Mouse (Mus musculus): ENCODE measurements at regions not wholly inside any gene's neighbourhood (a gene's known extent, or its start where the extent isn't known, plus 50 kb on each side); places are given as distances from the start of the nearest gene placed in this dataset.
"Not testable (repeated sequence)": the region's sequence is repeated elsewhere in the genome, so short reads cannot be mapped to it uniquely, and the experiment has no call there.

DNA sequence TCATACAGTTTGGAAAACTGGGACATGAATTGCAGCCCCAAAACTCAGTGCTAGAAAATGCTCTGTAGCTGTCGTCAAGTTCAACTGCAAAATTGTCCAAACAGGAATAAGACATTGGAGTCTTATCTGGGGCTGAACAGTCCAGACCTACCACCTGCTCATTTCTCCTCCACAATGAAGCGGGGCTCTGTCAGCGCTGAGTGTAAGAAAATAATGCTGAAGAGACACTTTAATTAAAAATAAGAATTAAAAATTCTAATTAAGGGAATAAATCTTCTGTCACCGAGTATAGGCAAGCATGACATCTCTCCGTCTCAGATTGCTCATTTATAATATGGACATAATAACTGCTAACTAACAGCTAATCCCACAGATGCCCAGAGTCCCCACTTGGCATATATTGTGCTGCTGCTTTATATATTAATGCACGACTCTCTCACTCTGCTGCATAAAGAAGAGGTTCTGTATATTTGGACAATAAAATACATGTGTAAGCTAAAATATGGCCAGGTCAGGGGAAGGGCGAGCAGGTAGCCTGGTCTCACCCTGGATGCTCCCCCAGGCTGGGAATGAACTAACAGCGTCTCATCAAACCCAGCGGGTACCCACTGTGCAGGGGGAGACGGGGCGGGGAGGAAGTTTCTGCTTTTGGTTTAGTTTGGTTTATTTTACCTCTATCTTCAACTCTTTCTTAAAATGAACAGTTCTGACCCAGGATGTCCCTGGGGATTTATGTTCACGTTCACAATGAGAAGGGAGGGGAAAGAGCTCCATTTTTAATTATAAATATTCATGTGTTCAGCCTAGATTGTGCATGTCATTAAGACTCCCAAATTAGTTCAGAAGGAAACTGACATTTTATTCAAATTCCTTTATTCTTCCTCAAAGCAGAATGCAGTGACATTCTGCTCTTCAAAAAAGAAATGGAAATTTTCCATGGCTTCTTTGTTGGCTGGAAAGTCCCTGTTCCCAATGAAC lies 544.9 kb downstream of the Pdcd6ip start:
- no peak for DNase-seq

GRCm38 (mm10) chr9:113160011-113160410 lies 548.0 kb downstream of the Pdcd6ip start:
- DNase-seq = no peak

DNA sequence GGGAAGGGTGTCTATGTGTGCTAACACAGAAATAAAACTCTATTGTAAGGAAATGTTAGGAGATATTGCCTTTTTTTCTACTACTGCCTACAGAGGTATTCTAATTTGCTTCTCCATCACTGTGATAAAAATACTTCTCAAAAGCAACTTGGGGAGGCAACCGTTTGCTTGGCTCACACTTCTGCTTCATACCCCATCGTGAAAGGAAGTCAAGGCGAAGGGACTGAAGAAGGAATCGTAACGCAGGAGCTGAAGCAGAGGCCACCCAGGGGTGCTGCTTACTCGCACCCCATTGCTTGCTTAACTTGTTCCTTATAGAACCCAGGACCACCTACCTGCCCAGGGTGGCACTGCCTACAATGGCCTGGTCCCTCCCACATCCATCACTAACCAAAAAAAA lies 550.0 kb downstream of the Pdcd6ip start:
- no peak for DNase-seq

DNA sequence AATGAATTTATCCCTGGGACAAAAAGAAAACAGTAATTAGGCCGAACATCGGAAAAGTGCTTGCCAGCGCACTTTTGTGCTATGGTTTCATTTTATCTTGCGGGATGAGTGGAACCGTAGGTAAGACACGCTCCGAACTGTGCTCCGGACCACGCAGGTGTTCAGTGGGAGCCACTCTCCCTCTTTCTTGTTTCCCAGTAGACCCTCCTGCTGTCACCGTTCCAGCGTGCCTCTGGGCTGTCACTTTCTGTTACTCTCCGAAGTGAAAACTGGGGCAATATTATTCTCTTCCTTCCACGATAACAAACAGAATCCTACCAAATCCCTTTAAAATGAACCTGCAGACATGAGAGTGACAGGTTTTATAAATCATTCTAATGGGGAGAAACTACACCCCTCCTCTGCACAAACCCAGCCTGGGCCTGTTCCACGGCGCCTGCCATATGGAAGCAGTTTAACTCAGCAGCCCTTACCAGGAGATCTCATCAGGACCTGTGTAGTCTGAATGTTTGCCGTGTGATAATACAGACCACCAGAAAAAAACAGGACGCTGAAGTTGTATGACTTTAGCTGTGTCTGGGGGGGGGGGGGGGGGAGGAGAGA lies 550.5 kb downstream of the Pdcd6ip start:
- DNase-seq = peak; percentile 25

- no peak for DNase-seq
Observed at GRCm38 (mm10) chr9:113156707-113157106, 551.4 kb downstream of the Pdcd6ip start.

- DNase-seq = no peak
Observed at GRCm38 (mm10) chr9:113149084-113149483, 559.0 kb downstream of the Pdcd6ip start.

- no peak for DNase-seq
Observed at GRCm38 (mm10) chr9:113146571-113146970, 561.5 kb downstream of the Pdcd6ip start.

GRCm38 (mm10) chr9:113145036-113145435 lies 563.0 kb downstream of the Pdcd6ip start:
- no peak for DNase-seq

DNA sequence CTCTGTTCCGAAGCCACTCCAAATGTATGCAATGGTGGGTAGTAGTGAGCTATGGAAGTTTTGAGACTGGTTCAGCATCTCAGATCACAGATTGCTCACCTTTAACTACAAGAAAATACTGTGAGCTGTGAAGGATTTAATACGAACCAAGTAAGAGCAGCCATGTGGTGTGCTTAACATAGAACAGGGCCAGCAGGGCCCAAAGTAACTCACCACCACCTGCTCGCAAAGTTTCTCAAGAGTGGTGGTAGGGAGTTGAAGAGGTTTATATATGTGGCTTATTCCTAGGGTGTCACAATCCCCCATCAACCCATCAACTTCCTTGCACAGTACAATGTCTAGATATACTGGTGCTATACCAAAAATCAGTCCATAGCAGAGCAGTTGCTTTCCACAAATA lies 573.4 kb downstream of the Pdcd6ip start:
- DNase-seq = peak; percentile 25

DNA sequence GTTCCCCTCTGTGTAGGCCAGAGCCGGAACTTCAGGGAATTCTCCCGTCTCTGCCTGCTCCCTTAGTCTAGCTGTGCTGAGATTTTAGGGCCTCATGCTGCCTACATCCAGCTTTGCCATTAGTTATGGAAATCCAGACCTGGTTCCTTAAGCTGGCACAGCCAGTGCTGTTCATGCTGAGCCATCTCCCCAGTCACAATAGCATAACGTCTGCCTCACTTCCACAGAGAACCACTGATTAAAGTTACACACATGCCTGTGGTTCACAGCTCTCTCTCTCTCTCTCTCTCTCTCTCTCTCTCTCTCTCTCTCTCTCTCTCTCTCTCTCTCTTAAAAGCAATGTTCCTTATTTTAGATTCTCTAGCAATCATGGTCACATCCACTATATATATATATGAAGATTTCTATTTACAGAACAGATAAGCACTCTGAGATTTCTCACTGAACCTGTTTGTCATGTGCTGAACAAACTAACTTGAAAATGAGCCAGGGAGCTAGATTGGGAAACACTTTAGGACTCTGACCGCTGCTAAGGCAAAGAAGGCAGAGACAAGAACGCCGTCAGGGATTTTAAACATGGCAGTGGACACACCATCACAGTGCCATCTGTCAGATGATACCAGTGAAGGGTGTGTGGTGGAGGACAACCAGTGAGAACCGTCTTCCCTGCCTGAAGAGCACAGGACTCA lies 584.9 kb downstream of the Pdcd6ip start:
- DNase-seq = no peak

- DNase-seq = no peak
Observed at GRCm38 (mm10) chr9:113122253-113122749, 585.8 kb downstream of the Pdcd6ip start.

GRCm38 (mm10) chr9:113120385-113120784 lies 587.7 kb downstream of the Pdcd6ip start:
- DNase-seq = no peak

GRCm38 (mm10) chr9:113119721-113120120 lies 588.3 kb downstream of the Pdcd6ip start:
- no peak for DNase-seq

DNA sequence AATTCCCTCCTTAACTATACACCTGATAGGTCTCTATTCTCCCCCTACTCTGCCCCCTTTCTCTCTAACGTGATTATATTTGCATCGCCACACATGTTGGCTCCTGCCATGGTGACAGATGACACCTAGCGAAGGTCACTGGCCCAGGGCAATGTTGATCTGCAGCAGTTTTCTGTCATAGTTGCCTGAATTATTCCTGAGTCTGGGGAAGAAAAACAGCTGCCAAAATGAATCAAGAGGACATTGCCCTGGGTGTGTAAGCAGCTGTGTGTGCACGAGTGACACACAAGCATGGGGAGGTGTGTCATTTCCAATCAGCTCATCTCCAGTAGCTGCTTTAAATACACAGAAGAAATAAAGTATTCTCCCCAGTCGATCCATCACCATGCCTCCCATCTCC lies 592.5 kb downstream of the Pdcd6ip start:
- DNase-seq = no peak

- DNase-seq = no peak
Observed at GRCm38 (mm10) chr9:113112753-113113152, 595.3 kb downstream of the Pdcd6ip start.

GRCm38 (mm10) chr9:113101733-113102132 lies 606.3 kb downstream of the Pdcd6ip start:
- no peak for DNase-seq

- no peak for DNase-seq
Observed at GRCm38 (mm10) chr9:113100641-113101040, 607.4 kb downstream of the Pdcd6ip start.

- not testable (repeated sequence) for DNase-seq
Observed at GRCm38 (mm10) chr9:113095421-113095820, 612.6 kb downstream of the Pdcd6ip start.

- no peak for DNase-seq
Observed at GRCm38 (mm10) chr9:113093863-113094390, 614.1 kb downstream of the Pdcd6ip start.

DNA sequence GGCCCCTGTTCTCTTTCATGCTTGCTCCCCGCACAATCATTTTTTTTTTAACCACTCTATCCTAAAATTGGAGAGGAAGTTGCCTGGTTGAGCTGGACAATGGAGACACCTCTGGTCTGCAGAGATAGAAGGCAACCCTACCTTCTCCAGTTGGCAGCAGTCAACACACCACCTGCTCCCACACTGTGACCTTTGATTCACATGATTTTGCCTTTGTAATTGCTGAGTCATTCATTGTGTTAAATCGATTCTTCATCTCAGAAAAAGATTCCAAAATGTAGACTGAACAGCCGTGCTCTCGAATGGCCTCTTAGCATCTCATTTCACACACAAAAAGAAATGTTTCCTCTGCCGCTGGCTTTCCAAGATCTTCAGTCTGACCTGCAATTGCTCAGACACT lies 616.2 kb downstream of the Pdcd6ip start:
- DNase-seq = no peak

- peak; percentile 41 for DNase-seq
Observed at GRCm38 (mm10) chr9:113087786-113088185, 620.3 kb downstream of the Pdcd6ip start.

- DNase-seq = no peak
Observed at GRCm38 (mm10) chr9:113085281-113085810, 622.7 kb downstream of the Pdcd6ip start.

DNA sequence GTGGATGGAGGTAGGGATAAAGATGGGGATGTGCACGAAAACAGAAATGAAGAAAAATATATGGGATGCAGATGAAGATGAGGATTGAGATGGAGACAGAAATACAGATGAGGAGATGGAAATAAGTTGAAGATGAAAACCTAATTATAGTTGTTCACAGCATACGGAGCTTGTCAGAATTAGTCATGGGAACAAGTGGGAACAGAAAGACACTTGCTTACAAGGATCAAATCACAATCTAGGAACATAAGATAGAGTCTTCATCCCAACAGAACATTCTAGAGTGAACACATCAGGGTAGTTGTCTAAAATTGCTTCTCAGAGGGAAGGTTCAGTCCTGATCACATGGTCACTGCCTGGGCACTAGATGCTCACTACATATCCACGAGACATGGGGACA lies 633.2 kb downstream of the Pdcd6ip start:
- DNase-seq = no peak
